Mouse (Mus musculus): ENCODE results near the gene Kyat3.
"Not testable (repeated sequence)": the region's sequence is repeated elsewhere in the genome, so short reads cannot be mapped to it uniquely, and the experiment has no call there.

Kyat3 gene

GRCm38 (mm10) chr3:142700442-142701322 is at the start of gene Kyat3:
TSS of gene Kyat3 (plus strand) at chr3:142701051.
- DNase-seq = peak; percentile 85

DNA sequence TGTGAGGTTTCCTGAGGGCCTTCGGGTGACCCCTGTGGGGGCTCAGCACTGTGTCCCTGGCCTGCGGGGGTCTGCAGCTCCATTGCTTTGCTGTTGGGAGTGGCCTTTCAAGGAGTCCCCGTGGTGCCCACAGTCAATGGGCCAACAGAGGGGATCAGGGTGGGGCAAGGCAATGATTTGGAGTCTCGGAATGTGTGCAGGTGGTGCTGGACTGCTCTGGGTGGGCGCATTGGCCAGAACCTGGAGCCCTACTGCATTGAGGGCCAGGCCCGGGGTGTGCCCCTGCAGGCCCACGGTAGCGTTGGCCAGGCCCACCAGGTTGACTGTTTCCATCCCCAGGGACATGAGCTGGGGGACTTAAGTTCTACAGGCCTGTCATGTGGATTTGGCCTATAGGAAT is 36.1 kb upstream of the Kyat3 start:
- no peak for DNase-seq

- DNase-seq = no peak
Measured at GRCm38 (mm10) chr3:142674607-142675006, 26.2 kb upstream of the Kyat3 start.

DNA sequence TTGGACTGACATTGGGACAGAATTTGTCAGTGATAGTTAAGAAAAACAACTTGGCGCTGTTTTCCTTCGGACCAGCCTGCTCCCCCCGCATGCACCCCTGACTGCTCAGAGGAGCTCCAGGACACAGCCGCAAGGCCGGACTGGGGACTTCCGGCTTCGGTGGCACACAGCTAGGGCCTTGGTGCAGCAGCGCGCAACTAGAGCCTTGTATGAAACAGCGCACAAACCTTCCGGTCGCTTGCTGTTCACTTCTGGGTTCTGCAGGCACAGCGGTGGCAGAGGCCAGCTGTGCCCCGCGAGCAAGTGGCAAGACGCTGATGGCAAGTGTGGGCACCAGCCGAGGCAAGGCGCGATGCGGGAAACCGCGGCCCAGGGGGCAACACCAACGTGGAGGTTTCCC is 12.9 kb upstream of the Kyat3 start:
- peak; percentile 16 for DNase-seq

DNA sequence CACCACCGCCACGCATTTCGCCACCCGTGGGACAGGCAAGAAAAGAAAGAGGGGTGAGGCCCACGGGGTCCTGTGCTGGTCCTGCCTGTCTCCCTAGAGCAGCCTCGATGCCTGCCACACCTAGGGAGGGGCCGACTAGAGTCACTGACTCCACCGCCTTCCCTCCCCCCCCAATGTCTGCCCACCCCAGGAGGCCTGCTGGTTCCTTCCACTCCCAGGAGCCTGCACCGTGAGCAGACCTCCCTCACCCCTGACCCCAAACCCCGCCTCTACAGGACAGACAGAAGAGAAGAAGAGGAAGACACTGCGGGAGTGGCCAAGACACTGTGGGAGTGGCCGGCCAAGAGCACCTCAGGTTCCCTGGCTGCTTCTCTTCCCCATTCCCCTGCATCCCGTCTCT is 12.5 kb upstream of the Kyat3 start:
- DNase-seq = no peak

- DNase-seq = no peak
Measured at GRCm38 (mm10) chr3:142696517-142696916, 4.3 kb upstream of the Kyat3 start.

- DNase-seq = no peak
Measured at GRCm38 (mm10) chr3:142701407-142701989, 647 bp downstream of the Kyat3 start.

DNA sequence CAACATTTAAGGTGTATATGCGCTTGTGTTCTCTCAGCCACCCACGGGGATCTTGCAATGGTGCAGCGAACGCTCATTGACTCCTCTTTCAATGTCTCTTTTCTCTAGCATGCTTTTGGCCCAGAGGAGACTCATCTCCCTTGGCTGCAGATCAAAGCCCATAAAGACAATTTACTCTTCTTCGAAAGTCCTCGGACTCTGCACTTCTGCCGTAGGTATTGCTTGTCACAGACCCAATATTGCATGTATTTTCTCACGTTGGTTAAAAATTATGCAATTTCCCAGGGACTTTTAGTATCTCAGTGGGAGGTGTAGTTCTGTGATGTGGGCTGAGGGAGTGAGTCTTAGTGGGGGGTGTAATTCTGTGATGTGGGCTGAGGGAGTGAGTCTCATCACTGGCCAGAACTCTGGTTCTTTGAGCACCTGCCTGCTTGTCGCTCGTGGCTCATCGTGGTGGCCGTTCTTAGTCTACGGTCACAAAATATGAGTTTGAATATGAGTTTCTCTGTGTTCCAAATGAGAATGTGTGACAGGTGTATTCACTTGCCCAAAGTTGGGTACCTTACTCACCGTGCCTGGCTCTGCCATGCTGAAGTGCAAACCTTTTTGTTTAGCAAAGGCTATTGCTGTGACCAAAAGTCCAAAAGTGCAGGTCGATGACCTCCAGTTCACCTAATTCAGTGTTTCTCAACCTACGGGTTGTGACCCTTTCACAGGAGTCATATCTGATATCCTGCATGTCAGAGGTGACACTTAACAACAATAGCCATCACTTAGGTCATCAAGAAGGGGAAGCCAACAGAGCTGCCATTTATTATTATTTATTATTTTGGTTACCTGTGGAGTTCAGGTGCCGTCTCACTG is 6.0 kb downstream of the Kyat3 start:
- DNase-seq = no peak

DNA sequence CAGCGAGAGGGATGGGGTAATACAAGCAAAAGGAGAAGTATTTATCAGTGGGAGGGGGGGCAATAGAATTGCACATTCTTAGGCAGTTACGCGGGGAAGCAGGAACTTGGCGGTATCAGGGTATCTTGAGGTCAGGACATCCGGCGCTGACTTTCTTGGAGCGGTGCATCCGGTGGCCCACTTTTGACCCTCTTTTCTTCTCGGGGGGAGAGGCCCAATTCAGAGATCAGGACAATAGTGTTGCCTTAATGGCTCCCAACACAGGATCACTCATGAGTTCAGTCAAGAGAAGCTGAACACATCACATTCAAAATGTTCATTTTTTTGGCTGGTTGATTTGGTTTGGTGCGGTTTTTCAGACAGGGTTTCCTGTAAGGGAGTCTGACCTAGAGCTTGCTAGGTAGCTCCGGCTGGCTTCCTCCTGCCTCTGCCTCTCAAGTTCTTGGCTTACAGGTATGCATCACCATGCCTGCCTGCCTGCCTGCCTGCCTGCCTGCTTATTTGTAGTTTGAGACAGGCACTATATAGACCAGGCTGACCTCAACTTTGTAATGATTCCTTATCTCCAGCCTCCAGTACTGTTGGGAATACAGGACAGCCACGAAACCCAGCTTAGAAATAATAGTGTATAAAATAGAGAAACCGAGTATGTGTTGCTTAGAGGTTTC is 7.5 kb downstream of the Kyat3 start:
- DNase-seq = not testable (repeated sequence)

DNA sequence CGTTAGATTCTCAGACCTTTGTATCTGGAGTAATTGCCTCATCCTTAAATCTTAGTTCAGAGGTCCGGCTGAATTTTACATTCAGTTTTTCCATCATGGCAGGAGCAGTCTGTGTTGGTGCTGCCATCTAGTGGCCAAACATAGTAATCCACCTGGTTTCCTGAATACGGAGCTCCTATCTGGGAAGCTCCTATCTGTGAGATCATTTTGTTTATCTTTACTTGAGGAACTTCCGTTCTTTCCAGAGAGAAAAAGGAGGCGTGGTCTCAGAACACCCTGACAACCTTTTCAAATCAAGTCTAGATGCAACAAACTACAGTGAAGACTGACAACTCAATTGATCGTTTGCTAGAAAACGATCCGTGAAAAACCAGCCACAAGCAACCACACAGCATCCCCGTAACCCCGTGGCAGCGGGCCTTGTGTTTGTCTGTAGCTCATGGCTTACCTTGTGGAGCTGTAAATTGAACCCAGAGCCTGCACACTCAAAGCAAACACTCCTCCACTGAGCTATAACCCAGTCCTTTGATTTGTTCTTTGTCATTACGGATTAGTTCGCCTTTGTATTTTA is 8.1 kb downstream of the Kyat3 start:
- DNase-seq = peak; percentile 63

- DNase-seq = peak; percentile 67
Measured at GRCm38 (mm10) chr3:142710360-142711007, 9.6 kb downstream of the Kyat3 start.

DNA sequence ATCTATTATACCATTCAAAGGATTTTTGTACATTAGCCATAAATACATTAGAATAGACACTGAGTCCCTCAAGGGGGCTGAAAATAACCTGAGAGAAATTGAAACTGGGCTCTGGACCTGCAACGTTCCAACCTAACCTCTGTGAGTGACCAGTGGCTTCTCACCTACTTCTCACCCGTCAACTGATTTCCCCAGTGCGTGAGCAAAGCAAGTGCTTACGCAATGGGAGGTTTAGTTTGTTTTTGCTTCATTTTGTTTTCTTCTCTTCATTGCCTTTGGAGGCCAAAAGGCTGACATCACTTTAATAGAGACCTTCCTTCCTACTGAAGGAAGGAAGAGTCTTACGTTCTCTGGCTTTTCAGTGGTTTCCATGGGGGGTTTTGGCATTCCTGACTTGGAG is 10.5 kb downstream of the Kyat3 start:
- DNase-seq = no peak

DNA sequence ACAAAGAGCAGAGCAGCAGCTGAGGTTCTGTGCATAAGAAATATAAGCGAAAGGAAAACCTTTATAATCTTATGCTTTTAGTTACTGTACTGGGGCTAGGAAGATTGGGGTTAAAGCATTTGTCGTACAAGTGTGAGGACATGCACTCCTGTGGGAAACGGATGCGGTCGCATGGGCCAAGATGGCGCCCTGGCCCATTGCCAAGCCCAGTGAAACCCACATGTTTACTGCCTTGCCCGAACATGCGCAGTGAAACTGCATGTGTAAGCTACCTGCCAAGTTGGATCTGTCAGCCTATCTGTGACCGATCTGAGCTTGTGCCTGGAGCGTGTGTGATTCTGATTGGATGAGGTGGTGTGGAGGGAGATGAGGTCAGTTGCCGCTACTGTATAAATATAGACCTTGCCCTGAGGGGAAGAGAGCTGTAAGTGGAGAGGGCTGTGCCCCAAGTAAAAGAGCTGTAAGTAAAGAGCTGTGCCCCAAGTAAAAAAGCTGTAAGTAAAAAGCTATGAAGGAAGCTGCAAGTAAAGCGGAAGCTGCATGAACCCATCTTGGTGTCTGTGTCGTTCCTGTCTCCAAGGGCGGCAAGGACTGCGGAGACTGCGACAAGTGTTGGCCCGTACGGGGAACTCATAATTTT is 11.7 kb downstream of the Kyat3 start:
- DNase-seq = not testable (repeated sequence)

DNA sequence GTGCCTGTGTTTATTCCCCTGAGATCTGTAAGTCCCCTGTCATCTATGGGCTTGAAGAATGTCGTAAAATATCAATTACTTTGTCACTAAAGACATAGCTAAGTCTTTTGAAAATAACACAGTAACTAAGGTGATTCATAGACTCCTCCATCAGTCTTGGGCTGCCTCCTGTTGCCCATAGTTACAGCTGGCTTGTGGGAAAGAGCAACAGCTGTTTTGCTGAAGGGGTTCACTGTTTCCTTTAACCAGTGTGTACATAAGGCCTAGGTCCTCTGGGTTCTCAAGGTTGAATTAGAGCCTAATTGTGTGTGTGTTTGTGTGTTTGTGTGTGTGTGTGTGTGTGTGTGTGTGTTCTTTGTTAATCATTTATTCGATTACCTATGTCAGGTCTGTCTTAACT is 24.6 kb downstream of the Kyat3 start:
- DNase-seq = no peak

DNA sequence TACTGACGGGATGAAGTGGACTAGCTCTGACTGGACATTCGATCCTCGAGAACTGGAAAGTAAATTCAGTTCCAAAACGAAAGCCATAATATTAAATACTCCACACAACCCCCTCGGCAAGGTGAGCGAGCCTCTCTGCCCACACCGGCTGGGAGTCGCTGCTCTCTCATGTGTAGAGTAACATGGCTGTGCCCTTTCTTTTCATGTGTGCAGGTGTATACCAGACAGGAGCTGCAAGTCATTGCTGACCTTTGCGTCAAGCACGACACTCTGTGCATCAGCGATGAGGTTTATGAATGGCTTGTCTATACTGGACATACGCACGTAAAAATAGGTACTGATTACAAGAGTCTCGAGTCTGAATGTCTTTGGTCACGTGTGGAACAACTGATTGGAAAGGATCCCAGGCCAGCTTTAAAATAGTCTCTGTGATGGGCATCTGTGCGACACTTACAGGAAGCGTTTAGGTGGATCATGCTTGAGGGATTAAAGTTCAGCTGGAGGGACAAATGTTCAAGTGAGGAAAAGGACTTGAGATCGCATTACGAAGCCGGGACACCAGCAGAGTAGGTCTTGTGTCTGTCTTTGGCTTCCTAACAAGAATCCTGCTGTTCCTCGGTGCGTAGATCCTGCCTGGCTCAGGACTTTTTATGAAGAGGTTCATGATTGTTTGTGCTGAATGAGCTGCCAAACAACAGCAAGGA is 25.3 kb downstream of the Kyat3 start:
- no peak for DNase-seq

GRCm38 (mm10) chr3:142734291-142734690 is 33.4 kb downstream of the Kyat3 start:
- DNase-seq = no peak

DNA sequence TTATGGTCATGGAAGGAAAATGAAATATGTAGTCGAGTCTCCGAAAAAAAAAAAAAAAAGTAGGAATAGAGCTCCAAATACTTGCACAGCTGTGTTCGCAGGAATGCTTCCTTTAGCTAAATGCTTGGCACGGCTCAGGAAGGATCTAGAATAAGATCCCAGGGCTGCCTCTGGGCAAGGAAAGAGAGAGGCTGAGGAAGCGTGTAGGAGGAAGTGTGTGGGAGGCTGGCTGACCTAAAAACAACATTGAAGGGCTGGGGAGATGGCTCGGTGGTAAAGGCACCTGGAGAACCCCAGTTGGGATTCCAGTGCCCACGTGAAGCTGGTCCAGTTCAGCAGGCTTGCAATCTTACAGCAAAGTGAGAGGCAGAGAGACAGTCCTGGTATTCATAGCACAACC is 40.0 kb downstream of the Kyat3 start:
- DNase-seq = no peak

DNA sequence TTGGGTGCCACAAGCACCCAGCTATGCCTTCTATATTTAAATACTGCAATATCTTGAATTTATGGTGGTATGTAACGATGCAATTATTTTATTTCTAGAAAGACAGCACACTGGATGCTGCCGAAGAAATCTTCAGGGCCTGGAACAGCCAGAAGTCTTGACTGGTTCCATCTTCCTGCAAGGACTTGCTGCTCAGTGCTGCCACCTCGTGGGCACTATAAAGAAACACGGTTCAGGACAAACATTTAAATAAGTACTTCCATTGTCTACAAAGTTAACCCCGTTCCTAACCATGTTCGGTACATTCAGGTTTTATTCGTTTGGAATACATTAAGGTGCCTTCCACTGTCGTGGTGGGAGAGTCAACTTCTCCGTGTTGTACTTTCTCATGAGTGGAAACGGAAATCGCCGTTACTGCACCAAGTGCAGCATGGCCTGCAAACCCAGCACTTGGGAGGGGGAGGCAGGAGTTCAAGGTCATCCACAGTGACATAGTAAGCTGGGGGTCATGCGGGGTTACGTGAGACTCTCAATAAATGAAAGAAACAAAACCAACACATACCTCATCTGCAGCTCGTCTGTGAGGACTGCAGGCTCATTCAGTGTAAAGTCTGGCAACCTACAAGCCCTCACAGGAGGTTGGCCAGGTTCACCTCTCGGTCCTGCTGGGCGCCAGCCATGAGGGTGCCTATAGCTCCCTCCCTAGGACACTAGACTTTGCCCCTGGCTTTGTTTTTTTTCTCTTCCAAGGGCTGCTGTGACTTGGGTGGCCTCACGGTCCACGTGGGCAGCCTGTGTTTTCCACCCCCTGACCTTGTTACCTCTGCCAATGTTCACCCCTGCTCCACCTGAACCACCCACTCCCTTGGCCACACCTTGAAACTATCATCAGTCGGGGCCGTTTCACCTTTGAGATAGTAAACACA is 43.4 kb downstream of the Kyat3 start:
- DNase-seq = peak; percentile 45

- no peak for DNase-seq
Measured at GRCm38 (mm10) chr3:142745076-142745475, 44.2 kb downstream of the Kyat3 start.

DNA sequence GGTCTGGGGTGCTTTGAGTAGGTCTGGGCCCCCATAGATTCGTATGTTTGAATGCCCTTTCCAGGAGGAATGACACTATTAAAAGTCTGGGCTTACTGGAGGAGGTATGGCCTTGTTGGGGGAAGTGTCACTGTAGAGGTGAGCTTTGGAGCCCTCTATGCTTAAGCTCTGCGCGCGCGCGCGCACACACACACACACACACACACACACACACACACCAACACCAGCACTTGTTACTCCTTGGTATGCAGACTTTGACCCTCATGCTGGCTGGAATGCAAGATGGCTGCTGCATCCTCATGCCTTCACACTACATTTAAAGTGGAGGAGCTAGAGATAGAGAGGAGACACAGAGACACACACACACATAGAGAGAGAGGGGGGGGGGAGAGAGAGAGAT is 46.8 kb downstream of the Kyat3 start:
- no peak for DNase-seq
